Mouse (Mus musculus) liver, embryonic 14.5 days (tissue): ENCODE results near the gene Mixl1.

Experiments
- CTCF ChIP-seq: IDR thresholded peaks from 2 replicates; pipeline ENCODE4 v1.5.1; 2016; ENCODE audit warnings: antibody characterized with exemption, low read depth, control low read depth
- EP300 ChIP-seq: IDR thresholded peaks from 2 replicates; pipeline ENCODE4 v1.6.1; 2016; ENCODE audit warnings: antibody characterized with exemption, low read depth

GRCm38 (mm10) chr1:180707813-180708212 lies 11.0 kb upstream of the Mixl1 start:
- TF ChIP-seq CTCF (no peak), EP300 (no peak)
